Mouse (Mus musculus) erythroid progenitor cell, adult 5-6 weeks (primary cell): ENCODE results near the gene Pfkfb2. TPM values are rescaled to one million over a fixed set of nuclear protein-coding genes. Genes with fewer than 3 reads are reported as not detected.
"Not testable (repeated sequence)": the region's sequence is repeated elsewhere in the genome, so short reads cannot be mapped to it uniquely, and the experiment has no call there.

ENCODE experiments used
- ATAC-seq: replicated peaks from 2 replicates; pipeline ENCODE4 v1.8.0; 2016; ENCODE audit warnings: moderate number of reproducible peaks, mild to moderate bottlenecking, moderate TSS enrichment, inconsistent platforms; ENCODE audit not compliant: poor library complexity, low FRiP score, severe bottlenecking
- total RNA-seq, 2 experiments: library from RNA; stranded (forward) in 1 of 2; stranded (reverse) in 1 of 2; fragments of 150-400 nt in 1 of 2; fragments of 186-747, 209-891 nt in 1 of 2; gene quantifications; 2 replicates each; pipeline versions ENCODE4 v1.2.3 to v1.2.4; 2015 to 2017; ENCODE audit warnings: low replicate concordance in 2 of 2

The Pfkfb2 gene
- total RNA-seq, 2 experiments from 2014 or later = 23.5 to 38.4 TPM

- ATAC-seq = no peak
Measured at GRCm38 (mm10) chr1:130710283-130711080, 18.6 kb downstream of the Pfkfb2 start.

GRCm38 (mm10) chr1:130703613-130704012, 25.4 kb downstream of the Pfkfb2 start:
- ATAC-seq = no peak

- no peak for ATAC-seq
Measured at GRCm38 (mm10) chr1:130701976-130702375, 27.1 kb downstream of the Pfkfb2 start.

- no peak for ATAC-seq
Measured at GRCm38 (mm10) chr1:130699937-130700633, 29.0 kb downstream of the Pfkfb2 start.

- no peak for ATAC-seq
Measured at GRCm38 (mm10) chr1:130698601-130699000, 30.5 kb downstream of the Pfkfb2 start.

- no peak for ATAC-seq
Measured at GRCm38 (mm10) chr1:130683905-130684304, 45.1 kb downstream of the Pfkfb2 start.

- ATAC-seq = no peak
Measured at GRCm38 (mm10) chr1:130681656-130682413, 47.2 kb downstream of the Pfkfb2 start.

- no peak for ATAC-seq
Measured at GRCm38 (mm10) chr1:130681075-130681474, 48.0 kb downstream of the Pfkfb2 start.

GRCm38 (mm10) chr1:130678551-130678950, 50.5 kb downstream of the Pfkfb2 start:
- ATAC-seq = no peak

GRCm38 (mm10) chr1:130663576-130663975, 65.5 kb downstream of the Pfkfb2 start:
- not testable (repeated sequence) for ATAC-seq

- no peak for ATAC-seq
Measured at GRCm38 (mm10) chr1:130661454-130661853, 67.6 kb downstream of the Pfkfb2 start, which contains the start of gene C4bp. TSS of gene C4bp (minus strand) at chr1:130661632.

GRCm38 (mm10) chr1:130659641-130660040, 69.4 kb downstream of the Pfkfb2 start:
- ATAC-seq = not testable (repeated sequence)

GRCm38 (mm10) chr1:130644103-130644502, 85.0 kb downstream of the Pfkfb2 start:
- ATAC-seq = no peak

GRCm38 (mm10) chr1:130640967-130641366, 88.1 kb downstream of the Pfkfb2 start:
- ATAC-seq = no peak

Other genes starting within 250 kb of the Pfkfb2 start
- not detected in 2 replicates for gene Zp3r, start 99.6 kb downstream of the Pfkfb2 start, total RNA-seq (2015; ENCODE audit: low replicate concordance)
- gene Zp3r, start 99.6 kb downstream of the Pfkfb2 start, total RNA-seq (2017; ENCODE audit: low replicate concordance) = not detected in 2 replicates
- gene C4bp, start 67.6 kb downstream of the Pfkfb2 start, total RNA-seq (2015; ENCODE audit: low replicate concordance) = not detected in 2 replicates
- gene C4bp, start 67.6 kb downstream of the Pfkfb2 start, total RNA-seq (2017; ENCODE audit: low replicate concordance) = not detected in 2 replicates
- gene Gm29427, start 13.5 kb downstream of the Pfkfb2 start, total RNA-seq (2015; ENCODE audit: low replicate concordance) = not detected in 2 replicates
- gene Gm29427, start 13.5 kb downstream of the Pfkfb2 start, total RNA-seq (2017; ENCODE audit: low replicate concordance) = not detected in 2 replicates
- gene Yod1, start 11.9 kb downstream of the Pfkfb2 start, total RNA-seq (2015; ENCODE audit: low replicate concordance) = 54.8 and 88.0 TPM in 2 replicates
- gene Yod1, start 11.9 kb downstream of the Pfkfb2 start, total RNA-seq (2017; ENCODE audit: low replicate concordance) = 53.1 and 58.8 TPM in 2 replicates
- 8.6 and 11.3 TPM in 2 replicates for gene AA986860, start 2.7 kb upstream of the Pfkfb2 start, total RNA-seq (2015; ENCODE audit: low replicate concordance)
- gene AA986860, start 2.7 kb upstream of the Pfkfb2 start, total RNA-seq (2017; ENCODE audit: low replicate concordance) = 8.0 and 9.4 TPM in 2 replicates
- not detected in 2 replicates for gene Fcamr, start 71.6 kb upstream of the Pfkfb2 start, total RNA-seq (2015; ENCODE audit: low replicate concordance)
- not detected in 2 replicates for gene Fcamr, start 71.6 kb upstream of the Pfkfb2 start, total RNA-seq (2017; ENCODE audit: low replicate concordance)
- gene Pigr, start 97.4 kb upstream of the Pfkfb2 start, total RNA-seq (2015; ENCODE audit: low replicate concordance) = not detected in 2 replicates
- gene Pigr, start 97.4 kb upstream of the Pfkfb2 start, total RNA-seq (2017; ENCODE audit: low replicate concordance) = not detected in 2 replicates
- gene Fcmr, start 136.4 kb upstream of the Pfkfb2 start, total RNA-seq (2015; ENCODE audit: low replicate concordance) = 11.2 and 16.3 TPM in 2 replicates
- gene Fcmr, start 136.4 kb upstream of the Pfkfb2 start, total RNA-seq (2017; ENCODE audit: low replicate concordance) = 4.7 and 9.2 TPM in 2 replicates
- gene Il24, start 158.2 kb upstream of the Pfkfb2 start, total RNA-seq (2015; ENCODE audit: low replicate concordance) = not detected in 2 replicates
- not detected in 2 replicates for gene Il24, start 158.2 kb upstream of the Pfkfb2 start, total RNA-seq (2017; ENCODE audit: low replicate concordance)
- gene Il20, start 182.2 kb upstream of the Pfkfb2 start, total RNA-seq (2015; ENCODE audit: low replicate concordance) = not detected in 2 replicates
- not detected in 2 replicates for gene Il20, start 182.2 kb upstream of the Pfkfb2 start, total RNA-seq (2017; ENCODE audit: low replicate concordance)
- gene Il19, start 210.9 kb upstream of the Pfkfb2 start, total RNA-seq (2015; ENCODE audit: low replicate concordance) = not detected in 2 replicates
- not detected in 2 replicates for gene Il19, start 210.9 kb upstream of the Pfkfb2 start, total RNA-seq (2017; ENCODE audit: low replicate concordance)